Mouse (Mus musculus) embryonic facial prominence, embryonic 14.5 days (tissue): ENCODE results near the gene Ggt5. TPM values are rescaled to one million over a fixed set of nuclear protein-coding genes. Genes with fewer than 3 reads are reported as not detected.

ENCODE experiments used
- polyA plus RNA-seq: library from polyadenylated mRNA; unstranded; fragments of >200 nt; fragmentation: Nextera tagmentation; extraction: Ambion mirVana; gene quantifications from 2 replicates; pipeline ENCODE4 v1.2.1, GENCODE M21; 2014

Gene Ggt5
- polyA plus RNA-seq, 1 experiment from 2014 or later: 3.9 TPM

Other genes with a start within 250 kb of the Ggt5 start
- gene Upb1, start 188.2 kb upstream of the Ggt5 start, polyA plus RNA-seq: 0.99 and 2.2 TPM in 2 replicates
- 147 and 162 TPM in 2 replicates for gene Snrpd3, start 71.8 kb upstream of the Ggt5 start, polyA plus RNA-seq
- 32.9 and 35.8 TPM in 2 replicates for gene Gucd1, start 71.4 kb upstream of the Ggt5 start, polyA plus RNA-seq
- gene Lrrc75b, start 29.0 kb upstream of the Ggt5 start, polyA plus RNA-seq: 5.7 and 7.9 TPM in 2 replicates
- 0.39 and 1.4 TPM in 2 replicates for gene Ggt1, start 27.7 kb upstream of the Ggt5 start, polyA plus RNA-seq
- gene Susd2, start 54.7 kb downstream of the Ggt5 start, polyA plus RNA-seq: 7.1 and 7.4 TPM in 2 replicates
- 23.5 and 36.0 TPM in 2 replicates for gene Cabin1, start 175.0 kb downstream of the Ggt5 start, polyA plus RNA-seq
- gene Ddt, start 184.1 kb downstream of the Ggt5 start, polyA plus RNA-seq: 60.7 and 65.7 TPM in 2 replicates
- 0.51 TPM in 1 of 2 replicates, not detected in the other for gene Gm20441, start 191.6 kb downstream of the Ggt5 start, polyA plus RNA-seq
- gene Gstt3, start 192.1 kb downstream of the Ggt5 start, polyA plus RNA-seq: 19.9 and 22.5 TPM in 2 replicates
- 16.0 and 18.4 TPM in 2 replicates for gene Gstt1, start 209.2 kb downstream of the Ggt5 start, polyA plus RNA-seq
- gene Gstt4, start 233.2 kb downstream of the Ggt5 start, polyA plus RNA-seq: not detected in 2 replicates
- gene Gstt2, start 248.1 kb downstream of the Ggt5 start, polyA plus RNA-seq: 9.7 and 12.9 TPM in 2 replicates